Mouse (Mus musculus) retina, postnatal 1 day (tissue): Measurements from ENCODE around the gene 4930503B20Rik.

Experiments
- DNase-seq: peaks from one replicate; pipeline ENCODE4 v3.0.0-alpha.2; 2012

4930503B20Rik gene

DNA sequence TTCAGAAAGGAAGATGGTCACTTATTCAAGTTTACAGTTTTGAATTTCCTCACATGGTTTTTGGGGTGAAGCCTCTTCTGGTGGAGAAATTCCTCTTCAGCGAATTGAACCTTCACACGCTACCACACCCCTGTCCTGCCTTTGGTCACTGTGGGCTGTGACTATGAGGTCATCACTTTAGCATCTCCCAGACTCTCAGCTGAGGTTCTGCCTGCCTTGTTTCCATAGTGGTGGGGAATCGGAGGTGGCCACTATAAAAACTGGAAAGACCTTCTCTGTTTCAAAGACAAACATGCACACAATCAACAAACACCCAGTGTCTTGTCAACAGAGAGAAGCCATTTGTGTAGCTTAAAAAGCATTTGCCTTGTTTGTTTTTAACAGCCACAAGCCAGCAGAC is at the start of gene 4930503B20Rik:
TSS of gene 4930503B20Rik (minus strand) at position 101 of the 400 bp plus-strand sequence.
- no peak for DNase-seq

DNA sequence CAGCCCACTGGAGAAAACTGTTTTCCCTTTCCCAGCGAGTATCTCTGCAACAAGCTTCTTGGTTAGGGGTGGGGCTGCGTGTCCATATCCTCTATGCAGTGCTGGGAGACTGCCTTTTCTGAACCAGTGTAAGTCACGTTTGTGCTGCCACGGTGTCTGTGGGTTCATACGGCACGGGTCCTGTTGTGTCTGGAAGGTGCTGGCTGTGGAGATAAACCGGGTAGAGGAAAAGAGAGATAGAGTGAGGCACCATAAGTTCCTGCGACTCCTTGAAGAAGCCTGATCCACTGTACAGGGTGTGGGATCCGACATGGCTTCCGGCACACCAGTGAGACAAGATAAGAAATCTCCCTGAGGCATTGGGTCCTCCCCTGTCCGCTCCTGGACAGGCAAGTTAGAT is 48.9 kb upstream of the 4930503B20Rik start:
- no peak for DNase-seq

DNA sequence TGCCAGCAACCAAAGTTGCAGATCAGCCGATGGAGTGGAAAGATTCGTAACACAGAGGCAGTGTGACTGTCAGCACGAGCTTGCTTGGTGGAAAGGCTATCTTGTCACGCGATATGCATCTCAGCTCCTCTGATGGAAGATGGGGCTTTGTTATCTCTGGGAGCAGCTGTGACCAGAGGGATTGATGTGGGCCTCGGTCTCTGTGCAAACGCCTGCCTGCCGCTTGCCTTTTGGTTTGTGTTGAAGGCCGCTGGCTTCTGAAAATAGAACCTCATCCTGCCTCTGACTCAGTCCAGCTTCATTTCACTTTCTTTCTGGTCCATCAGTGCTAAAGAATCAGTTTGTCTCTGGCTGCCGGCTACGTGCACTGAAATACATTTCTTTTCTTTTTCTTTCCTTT is 47.9 kb upstream of the 4930503B20Rik start:
- DNase-seq, result peak; percentile 41

DNA sequence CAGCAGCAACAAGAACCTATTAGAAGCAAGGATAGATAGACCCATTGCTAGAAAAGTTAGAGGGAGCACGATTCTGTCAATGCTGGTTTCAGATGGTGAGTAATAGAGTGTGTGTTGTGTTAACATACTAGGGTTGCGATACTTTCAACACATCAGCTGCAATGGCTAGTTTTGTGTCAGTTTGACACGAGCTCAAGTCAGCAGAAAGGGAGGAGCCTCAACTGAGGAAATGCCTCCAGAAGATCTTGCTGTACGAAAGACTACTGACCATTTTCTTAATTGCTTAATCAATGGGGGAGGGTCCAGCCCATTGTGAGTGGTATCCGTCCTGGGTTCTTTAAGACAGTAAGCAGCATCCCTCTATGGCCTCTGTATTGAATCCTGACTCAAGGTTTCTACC is 41.4 kb upstream of the 4930503B20Rik start:
- DNase-seq, result no peak

DNA sequence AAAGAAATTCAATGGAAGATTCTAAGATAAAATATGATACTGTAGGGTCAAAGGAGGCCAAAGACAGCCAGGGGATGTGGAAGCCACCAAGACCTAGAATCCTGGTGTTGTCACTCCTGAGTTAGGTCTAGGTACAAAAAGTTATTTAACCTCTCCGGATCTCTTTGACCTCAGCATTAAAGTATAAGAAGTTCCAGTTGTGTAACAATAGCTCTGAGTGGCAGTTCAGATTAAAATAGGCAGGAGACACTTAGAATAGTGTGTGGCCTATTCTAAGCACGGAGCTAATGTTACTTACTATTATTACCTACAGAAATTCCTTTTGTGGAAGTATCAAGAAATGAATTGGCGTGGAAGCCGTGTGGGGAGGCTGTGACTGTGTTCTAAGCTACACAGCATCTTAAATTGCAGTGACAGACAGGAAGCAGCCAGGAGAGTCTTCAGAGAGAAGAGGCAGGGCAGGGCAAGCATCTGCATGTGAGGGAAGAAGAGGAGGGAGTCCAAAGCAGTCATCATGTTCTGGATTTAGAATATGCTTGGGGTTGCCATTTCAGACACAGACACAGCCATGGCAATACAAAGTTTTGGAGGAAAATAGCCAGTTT is 36.1 kb upstream of the 4930503B20Rik start:
- DNase-seq, result no peak

DNA sequence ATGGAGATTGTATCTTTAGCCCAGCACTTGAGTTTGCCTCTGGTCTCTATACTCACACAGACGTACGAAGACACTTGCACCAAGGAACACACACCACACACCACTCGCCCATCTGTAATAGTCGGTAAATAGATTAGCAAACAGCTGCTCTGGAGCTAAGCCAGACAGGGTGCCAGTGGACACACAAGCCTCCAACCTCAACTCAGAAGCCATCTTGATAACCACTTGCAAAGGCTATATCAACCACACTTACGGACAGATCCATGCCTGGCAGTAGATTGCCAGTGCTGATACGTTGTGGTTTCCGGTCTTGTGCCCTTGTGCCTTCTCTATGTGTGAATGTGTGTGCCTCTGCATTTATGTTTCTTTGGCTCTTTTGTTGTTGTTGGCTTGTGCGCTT is 35.3 kb upstream of the 4930503B20Rik start:
- DNase-seq, result no peak

DNA sequence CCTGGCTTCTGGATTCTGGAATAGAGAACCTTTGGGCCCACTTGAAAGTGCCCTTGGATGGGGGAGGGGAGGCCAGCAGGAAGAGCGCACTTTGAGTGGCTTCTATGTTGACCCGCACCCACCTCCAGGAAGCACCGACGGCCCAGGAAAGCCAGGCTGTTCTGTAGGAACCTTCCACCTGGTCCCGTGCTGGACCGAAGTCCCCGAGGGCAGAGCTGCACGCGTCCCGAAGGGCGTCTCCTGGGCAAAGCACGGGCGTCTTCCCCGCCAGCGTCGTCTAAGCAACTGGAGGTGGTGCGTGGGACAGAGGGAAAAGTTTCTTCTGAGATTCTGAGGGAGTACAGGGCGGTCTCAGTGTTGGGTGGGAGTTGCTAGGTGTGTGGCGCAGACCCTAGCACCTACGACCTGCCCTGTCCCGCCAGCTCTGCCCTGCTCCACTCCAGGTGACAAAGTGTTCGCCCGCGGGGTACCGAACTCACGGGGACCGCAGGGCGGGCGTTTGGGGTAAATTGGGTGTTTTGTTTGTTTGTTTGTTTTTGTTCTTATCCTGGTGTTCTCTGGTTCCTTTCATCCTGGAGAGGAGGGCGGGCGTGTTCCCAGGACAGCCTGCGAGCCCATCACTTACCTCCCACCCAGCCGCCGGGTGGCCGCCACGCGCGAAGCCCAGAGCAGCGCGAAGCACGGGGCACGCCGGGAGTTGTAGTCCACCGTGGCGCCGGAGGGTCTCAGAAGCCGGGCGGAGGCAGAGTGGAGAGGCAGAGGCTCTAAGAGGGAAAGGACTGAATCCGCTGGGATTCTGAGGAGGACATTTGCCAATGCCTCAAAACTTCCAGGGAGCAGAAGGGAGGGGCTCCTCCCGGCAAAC is 33.9 kb upstream of the 4930503B20Rik start, which contains the start of gene Samd13:
TSS of gene Samd13 (minus strand) at position 782 of the 865 bp plus-strand sequence.
- DNase-seq, result peak; percentile 82

DNA sequence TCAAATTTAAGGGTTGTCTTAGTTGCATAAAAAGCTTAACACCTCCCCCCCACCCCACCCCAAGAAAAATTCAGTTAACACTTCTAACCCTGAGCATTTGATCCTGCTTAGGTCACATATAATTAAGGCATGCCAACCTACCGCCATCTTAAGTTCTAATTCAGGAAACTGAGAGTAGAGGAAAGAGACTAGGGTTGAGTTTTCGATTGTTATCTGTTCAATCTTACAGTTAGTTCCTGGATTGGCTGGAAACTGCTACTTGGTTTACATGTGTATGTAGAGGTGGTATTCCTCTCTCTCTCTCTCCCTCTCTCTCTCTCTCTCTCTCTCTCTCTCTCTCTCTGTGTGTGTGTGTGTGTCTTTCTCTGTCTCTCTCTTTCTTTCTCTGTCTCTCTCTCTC is 32.0 kb upstream of the 4930503B20Rik start:
- DNase-seq, result no peak

DNA sequence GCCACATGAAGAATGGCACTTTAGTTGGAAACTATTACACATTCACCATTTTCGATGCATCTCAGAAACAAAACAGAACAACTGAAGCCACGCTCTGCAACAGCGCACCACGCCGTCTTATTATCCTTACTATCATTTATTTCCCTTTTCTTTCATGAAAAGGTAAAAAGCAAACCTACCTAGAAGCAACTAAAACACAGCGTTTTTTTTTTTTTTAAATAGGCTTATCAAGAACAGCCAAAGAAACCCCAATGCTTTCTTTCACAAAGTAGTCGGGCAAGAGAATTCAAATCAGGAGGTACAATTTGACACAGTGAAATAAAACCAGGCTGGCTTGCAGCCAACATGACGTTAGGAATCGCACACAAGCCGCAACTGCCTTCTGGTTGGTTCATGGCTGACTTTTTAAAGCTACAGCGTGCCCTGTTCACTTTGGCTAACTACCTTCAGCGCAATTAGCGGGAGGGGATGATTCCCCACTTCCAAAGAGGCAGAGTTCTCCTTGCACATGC is 31.1 kb upstream of the 4930503B20Rik start:
- peak; percentile 50 for DNase-seq

DNA sequence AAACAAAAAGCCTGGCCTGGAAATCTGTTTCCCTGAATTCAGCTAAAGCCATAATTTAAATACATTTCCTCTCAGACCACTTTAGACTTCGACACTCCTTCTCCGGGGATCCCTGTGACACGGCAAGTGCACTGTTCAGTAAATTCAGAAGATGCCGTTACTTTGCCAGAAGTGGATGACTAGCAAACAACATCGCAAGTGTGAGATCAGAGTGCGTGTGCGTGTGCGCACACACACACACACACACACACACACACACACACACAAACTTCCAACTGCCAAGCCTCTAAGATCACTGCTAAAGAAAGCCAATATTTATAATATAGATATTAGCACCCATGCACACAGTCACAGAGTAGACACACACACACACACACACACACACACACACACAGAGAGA is 30.6 kb upstream of the 4930503B20Rik start:
- DNase-seq, result no peak

DNA sequence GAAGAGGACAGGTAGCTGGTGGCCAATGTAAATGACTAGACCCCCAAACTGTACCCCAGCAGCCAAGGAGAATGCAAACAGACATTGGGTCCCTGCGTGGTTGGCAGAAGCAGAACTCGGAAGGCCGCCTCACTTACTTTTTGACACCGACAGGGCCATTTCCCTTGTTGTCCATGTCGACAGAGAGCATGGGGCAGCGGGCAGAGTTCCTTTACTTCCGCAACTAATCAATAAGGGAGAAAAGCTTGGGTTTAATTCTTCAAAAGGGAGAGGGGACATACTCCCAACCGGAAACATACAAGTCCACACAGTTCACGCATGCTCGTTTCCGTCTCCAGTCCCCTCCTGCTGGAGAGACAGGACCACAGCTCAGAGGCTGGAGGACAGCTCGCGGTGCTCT is 29.5 kb upstream of the 4930503B20Rik start:
- no peak for DNase-seq

DNA sequence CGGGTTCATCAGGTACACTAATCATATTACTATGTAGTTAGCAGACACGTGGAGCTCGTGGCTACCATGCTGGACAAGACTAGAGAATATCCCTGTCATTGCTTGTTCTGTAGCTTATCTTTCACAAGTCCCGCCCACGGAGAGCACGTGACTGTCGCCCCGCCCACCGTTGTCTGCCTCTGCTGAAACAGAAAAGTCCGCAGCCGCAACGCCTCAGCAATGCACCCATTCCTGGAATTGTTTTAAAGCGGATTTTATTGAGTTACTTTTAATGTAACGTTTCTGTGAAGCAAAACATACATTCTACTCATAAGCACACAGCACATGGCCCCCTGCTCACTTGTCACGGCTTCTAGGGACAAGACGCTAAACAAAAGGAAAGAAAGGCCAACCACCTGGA is 28.5 kb upstream of the 4930503B20Rik start:
- DNase-seq, result no peak

DNA sequence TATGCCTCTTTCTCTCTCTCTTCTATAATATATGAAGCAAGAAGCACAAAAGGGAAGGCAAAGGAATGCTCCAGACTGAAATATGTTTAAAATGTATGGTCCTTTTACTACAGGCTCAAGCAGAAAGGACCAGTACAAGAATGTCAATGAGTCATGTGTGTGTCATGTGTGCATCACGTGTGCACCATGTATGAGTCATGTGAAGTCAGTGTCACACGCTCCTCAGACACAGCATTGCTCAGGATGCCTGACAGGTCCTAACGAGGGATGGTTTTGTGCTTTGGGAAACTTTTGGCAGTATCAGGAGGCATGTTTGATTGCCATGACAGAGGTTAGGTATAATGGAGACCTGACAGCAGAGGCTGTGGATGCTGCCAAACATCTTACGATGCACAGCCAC is 25.1 kb upstream of the 4930503B20Rik start:
- no peak for DNase-seq

DNA sequence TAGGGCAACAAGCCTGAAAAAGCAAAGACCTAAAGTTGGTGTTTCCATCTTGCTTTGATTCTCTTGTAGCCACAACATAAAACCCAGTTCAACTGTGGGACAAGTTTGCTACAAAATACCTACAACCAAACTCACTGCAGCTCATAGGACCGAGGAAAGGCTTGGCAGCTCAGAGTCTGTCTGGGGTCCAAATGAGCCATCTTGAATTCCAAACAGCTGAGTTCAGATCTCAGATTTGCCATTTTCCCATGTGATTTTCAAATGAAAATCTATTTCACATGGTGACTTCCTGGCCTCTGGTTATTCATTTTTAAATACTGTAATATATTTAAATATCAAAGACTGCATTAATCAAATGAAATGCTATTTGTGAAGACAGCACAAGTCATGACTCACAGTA is 24.0 kb upstream of the 4930503B20Rik start:
- DNase-seq, result no peak

DNA sequence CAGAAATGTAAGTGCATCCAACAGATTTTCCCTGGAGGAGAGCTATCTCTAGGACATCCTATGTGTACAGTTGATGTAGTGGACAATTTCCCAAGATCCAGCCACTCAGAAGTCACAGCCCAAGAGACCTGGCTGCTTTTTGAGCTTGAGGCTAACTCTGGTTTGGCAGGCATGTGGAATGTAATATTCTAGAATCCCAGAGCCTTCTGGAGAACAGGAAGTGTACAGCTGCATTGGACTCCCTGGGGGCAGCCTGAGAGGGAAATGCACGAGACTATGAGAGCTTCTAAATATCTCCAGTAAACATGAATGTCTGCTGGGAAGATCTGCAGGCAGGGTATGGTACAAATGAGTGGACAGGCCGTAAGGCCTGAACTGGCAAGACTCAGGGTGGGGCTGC is 20.0 kb upstream of the 4930503B20Rik start:
- DNase-seq, result no peak

DNA sequence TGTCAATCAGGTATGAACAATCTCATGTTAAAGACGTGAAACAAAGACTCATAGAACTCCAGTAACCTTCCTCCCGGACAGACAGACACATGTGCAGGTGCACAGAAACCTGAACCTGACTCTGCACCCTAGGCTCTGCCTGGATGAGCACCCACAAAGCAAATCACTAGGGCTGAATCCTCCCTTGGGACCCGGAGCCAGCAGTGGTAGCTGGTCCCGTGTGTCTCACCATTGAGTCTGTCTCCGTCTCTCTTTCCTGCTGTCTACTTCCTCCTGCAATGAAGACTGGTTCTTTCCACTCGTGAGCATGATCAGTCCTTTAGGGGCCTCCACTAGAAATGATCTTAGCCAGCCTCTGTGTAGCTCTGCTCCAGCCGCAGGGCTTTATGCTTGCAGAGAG is 10.8 kb upstream of the 4930503B20Rik start:
- no peak for DNase-seq

DNA sequence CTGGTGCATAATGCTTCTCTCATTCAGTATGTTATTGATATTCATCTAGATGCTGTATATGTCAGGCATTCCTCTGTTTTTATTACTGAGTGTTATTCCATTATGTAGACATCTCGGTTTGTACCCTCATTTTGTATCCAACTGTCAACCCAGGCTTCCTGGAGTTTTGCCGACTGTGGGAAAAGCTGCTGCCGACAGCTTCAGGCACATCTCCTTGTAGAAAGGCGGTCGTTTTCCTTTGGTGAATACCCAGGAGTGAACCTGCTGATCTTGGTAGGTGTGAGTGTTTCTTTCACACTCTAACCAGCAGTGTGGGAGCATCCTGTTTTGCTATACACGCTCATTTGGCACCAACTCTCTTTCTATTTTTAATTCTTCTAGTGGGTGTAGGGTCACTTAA is 9.9 kb upstream of the 4930503B20Rik start:
- no peak for DNase-seq

DNA sequence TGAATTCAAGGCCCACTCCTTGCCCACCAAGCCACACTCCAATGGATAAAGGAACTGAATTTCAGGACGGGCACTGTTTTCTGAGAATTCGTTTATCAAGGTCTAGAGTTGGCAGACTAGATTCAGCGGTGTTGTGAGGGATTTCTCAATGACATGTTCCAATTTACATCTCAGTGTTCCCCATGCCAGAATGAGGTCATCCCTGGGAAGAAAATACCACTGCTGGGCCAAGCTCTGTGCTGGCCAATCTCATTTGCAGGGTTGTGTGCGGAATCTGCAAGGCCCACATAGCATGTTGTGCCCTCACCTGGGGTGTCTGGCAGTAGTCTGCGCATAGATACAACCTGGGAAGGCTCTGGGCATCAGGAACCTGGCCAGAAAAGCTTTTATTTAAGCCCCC is 8.2 kb upstream of the 4930503B20Rik start:
- DNase-seq, result no peak

DNA sequence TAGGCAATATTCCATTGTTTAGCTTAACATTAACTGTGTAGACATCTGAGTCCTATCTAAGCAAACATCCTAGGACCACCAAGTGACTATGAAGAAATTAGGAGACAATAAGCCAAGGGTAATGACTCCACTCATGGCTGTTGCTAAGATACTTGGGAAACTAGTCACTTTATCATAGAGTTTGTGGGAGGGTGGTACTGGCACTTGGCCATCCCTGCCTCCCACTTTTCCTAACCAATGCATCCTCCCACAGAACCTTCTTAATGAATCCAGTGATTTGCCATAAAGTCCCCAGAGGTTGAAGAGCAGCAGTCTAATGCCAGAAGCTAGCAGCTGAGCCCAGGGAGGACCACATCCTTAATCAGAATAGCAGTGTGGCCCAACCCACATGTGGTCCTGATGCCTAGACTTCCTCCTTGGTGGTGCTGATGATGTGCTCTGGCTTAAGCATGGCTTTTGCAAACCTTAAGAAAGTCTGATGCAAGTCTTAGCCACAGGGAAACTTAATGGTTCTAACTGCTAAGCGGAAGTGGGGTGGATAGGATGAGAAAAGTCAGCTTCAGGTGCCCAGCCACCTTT is 7.0 kb upstream of the 4930503B20Rik start:
- DNase-seq, result no peak

DNA sequence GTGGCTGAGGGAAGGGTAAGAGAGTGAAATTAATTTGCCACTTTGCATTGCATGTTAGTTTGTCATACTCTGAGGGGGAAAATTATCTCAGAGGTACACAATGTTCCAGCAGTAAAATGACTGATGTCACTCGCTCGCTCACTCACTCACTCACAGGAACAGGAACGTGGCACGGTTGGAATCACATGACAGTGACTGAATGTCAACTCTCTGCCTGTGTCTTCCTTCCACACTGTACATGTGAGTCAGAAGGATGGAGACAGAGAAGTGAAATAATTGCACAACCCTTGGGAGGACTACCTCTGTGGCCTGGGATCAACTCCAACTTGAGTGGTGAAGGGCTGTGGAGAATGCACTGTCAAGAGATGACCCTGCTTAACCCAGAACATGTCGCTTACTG is 6.3 kb upstream of the 4930503B20Rik start:
- DNase-seq, result no peak

DNA sequence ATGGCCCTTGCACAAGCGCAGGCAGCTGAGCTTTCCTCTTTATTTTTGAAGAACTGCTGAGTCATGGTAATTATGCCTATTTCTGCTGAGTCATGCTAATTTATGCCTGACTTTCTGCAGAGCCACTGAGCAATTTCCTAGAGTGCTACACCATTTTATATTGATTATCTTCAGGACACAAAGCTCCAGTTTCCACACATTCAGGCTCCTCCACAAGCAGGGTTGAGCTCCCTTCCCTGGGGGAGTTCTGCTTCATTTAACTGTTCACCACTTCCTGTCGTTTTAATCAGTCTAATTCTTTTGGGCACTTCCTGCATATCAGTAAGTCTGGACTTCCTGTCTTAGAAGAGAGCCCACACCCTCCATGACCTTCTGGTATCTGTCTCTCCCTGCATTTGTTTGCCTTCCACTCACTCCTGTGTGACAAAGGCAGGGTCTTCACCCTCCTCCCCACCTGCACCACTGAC is 4.0 kb upstream of the 4930503B20Rik start:
- DNase-seq, result peak; percentile 32

DNA sequence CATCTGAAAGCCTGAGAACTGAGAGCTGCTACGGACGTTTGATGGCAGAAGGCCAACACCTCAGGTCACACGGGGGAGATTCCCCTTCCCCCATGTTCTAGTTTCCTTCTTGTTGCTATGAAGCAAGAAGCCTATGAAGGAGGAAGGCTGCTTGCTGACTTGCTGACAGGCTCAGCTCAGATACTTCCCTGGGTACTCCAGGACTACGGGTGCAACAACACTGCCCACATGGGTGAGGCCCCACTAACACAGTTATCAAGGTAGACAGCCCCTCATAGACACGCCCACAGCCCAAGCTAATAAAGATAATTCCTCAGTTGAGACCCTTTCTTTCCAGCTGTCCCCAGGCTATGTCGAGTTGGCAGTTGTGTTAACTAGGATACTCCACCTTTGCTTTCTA is 2.6 kb upstream of the 4930503B20Rik start:
- no peak for DNase-seq

DNA sequence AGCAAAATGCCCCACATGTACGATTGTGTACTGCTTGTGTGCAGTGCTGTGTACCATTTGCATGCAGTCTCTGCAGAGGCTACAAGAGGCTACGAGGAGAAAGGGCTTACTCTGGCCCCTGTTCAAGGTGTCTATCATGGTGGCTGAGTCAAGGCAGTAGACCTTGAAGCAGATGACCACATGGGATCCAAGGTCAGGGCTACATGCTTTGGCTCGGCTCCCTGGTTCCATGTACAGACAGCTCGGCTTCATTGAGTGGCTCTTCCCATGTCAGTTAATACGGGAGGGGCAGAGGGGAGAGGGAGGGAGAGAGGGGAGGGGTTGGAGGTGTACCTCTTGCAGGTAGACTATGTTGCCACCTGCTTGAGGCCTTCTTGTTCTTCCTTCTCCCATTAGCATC is 1.3 kb upstream of the 4930503B20Rik start:
- DNase-seq, result no peak

DNA sequence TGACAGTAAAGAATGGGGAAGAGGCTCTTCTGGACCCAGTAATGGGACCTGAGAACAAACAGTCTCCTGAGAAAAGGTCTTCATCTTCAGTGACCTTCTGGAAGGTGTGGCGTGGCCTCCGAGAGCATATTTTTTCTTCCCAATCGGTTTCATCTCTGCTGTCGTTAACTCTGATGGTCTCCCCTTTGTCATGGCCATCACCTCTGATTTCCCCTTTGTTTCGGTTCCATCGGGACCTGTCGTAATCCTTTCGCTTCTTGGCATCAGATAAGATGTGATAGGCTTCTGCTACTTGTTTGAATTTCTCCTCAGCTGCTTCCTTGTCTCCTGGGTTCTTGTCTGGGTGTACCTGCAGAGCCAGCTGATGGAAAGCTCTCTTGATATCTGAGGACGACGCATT is 401 bp downstream of the 4930503B20Rik start:
- no peak for DNase-seq
